Mouse (Mus musculus): ENCODE measurements around the gene Rasgrp2.

- TF ChIP-seq USF1 (IDR thresholded peaks at IDR 0.05; ENCODE audit: low read depth): no peak
- no peak for TF ChIP-seq MYOG (IDR thresholded peaks at IDR 0.05; ENCODE audit: control insufficient read depth, extremely low read depth, insufficient read length)
- peak; percentile 20 for TF ChIP-seq CTCF (IDR thresholded peaks at IDR 0.05; ENCODE audit: control insufficient read depth, insufficient read depth, insufficient read length)
- TF ChIP-seq CEBPB (IDR thresholded peaks at IDR 0.05; ENCODE audit: low read depth): no peak
- no peak for TF ChIP-seq MAX (IDR thresholded peaks at IDR 0.05)
- TF ChIP-seq MYOD1 (IDR thresholded peaks at IDR 0.05; ENCODE audit: control insufficient read depth, insufficient read length, low read depth): no peak
- no peak for TF ChIP-seq FOSL1 (IDR thresholded peaks at IDR 0.05; ENCODE audit: insufficient read depth, low read length, poor library complexity, severe bottlenecking)
Measured at GRCm38 (mm10) chr19:6376255-6376564, 22.9 kb upstream of the Rasgrp2 start.

Data from C2C12 (cell line).